Mouse (Mus musculus) brain, embryonic 14.5 days (tissue): ENCODE measurements around the gene Gm10382. TPM values are rescaled to one million over a fixed set of nuclear protein-coding genes. Genes with fewer than 3 reads are reported as not detected.
A peak's percentile ranks its signal among the peaks of the same experiment; 100 is the strongest.
"Not testable (repeated sequence)": the region's sequence is repeated elsewhere in the genome, so short reads cannot be mapped to it uniquely, and the experiment has no call there.

Experiments used
- DNase-seq: peaks from one replicate; pipeline ENCODE4 v3.0.0-alpha.2; 2011; ENCODE audit warnings: low read depth
- CTCF ChIP-seq: fragments of 200-500 bp; IDR thresholded peaks from 2 replicates; pipeline ENCODE4 v1.5.1; 2012; ENCODE audit warnings: inconsistent platforms, mild to moderate bottlenecking, moderate library complexity, borderline replicate concordance; ENCODE audit not compliant: insufficient read depth, insufficient read length; ENCODE audit errors: extremely low read depth
- POLR2A ChIP-seq: fragments of 200-500 bp; IDR thresholded peaks from 2 replicates; pipeline ENCODE4 v1.6.1; 2012; ENCODE audit warnings: mild to moderate bottlenecking, inconsistent platforms, borderline replicate concordance; ENCODE audit not compliant: poor library complexity, insufficient read depth, insufficient read length, severe bottlenecking; ENCODE audit errors: extremely low read depth
- polyA plus RNA-seq: library from polyadenylated mRNA; depleted of rRNA; stranded (reverse); fragments of >200 nt; gene quantifications from 2 replicates; pipeline ENCODE4 v1.2.3, GENCODE M21; 2012

Gm10382 gene
- polyA plus RNA-seq, 1 experiment = 0.34 TPM

DNA sequence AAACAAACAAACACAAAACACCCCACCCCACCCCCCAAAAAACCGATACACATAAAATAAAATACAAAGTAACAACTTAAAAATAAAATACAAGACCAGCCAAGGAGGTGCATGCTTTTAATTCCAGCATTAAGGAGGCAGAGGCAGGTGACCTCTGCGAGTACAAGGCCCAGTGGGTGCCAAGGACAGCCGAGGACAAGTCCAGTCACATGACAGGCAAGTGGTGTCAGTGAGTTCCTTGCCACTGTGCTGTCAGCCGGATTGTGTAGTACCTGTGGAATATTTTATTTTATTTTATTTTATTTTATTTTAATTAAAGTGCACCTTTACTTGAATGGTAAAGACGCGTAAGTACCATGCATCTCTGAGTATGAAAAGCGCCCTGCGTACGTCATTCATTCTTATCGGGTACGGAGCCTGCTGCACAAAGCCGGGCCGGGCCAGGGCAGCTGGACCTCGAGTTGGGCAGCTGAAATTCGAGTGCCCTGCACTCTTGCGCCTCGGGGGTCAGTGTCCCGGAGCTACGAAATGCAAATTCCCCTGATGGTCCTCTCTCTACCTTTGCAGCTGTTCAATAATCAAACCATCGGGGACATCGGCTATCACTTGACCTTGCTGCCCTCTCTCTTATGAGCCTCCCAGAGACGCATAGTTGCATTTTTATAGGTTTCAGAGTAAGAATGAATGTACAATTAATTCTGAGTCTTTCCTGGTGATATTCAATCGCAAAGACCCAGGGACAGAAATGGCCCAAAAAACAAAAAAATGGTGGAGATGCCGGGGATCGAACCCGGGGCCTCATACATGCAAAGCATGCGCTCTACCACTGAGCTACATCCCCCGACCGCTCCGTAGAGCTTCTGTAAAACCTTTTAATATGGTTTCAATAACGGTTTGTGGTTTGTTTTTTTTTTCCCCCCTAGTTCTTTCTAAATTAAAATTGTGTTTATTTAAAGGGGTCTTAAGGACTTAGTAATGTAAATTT lies 14.7 kb downstream of the Gm10382 start:
- peak; percentile 81 for DNase-seq
- no peak for TF ChIP-seq CTCF
- no peak for TF ChIP-seq POLR2A

DNA sequence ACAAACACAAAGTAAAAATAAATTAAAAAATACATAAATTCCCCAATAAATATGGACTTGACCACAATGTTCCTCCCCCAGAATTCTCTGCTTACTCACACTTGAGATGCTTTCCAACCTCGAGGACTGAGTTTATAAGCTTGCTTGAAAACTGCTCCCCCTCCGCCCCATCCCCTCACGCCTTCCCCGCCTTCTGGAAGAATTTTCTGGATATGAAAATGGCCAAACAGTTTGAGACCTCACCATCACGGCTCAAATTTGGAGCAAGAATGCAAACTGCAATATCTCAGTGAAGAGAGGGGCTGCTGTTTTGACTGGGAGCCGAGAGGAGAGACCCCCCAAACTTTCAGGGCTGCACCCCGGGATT lies 15.4 kb downstream of the Gm10382 start:
- peak; percentile 60 for DNase-seq

DNA sequence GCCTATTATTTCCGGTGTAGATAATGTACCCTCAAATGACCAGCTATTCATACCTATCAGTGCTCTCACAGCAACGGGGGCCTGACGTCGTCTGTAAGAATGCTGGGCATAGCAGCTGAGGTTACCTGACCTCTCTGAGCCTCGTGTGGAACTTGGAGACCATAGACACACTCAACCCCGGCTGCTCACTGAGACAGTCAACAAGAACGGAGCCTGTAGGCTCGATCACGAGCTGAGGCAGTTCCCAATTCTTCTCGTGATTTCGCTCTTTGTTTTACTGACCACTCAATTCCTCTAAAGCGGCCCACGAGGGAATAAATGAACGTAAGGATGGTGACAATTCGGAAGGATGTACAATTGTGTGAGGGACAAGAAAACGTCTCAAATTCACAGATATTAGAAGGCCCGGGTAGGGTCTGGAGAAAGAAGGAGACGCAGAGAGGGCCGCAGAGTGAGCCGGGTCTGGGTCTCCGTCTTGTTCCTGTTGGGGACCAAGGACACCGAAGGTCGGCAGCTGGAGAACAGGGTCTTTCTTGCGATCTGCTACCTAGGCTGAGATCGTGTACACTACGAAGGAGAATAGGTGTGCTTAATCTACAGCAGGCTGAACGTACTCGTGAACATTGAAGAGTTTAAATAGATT lies 15.9 kb downstream of the Gm10382 start:
- DNase-seq = peak; percentile 89
- TF ChIP-seq POLR2A (peak; percentile 31; the same call in 1 of the 2 replicates), CTCF (no peak)

More for the DNA sequence above, 15.4 kb downstream of the Gm10382 start:
- TF ChIP-seq POLR2A = no peak
- no peak for TF ChIP-seq CTCF

DNA sequence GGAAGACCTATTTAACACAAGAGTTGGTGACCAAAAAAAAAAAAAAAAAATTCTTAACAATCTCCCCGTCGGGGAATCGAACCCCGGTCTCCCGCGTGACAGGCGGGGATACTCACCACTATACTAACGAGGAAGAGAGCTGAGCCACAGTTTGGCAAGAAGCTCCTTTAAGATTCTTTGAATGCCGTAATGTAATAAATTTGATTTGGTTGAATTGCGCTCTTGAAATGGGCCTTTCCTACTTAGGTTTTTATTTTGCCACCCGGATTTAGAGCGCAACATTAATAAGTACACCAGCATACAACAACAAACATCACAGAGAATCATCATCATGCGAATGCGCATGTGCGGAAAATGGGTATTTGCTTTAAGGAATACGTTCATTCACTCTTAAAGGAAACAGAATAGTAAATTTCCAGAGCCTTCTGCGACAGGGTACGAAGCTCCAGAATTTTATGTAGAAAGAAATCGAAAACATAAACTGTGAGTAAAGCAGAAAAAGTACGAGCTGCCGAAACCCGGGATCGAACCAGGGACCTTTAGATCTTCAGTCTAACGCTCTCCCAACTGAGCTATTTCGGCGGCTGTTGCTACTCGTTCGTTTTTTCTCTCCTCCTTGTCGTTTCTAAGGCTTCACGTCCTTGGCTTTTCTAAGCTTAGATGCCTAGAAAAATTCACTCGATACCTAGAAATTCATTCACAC lies 16.6 kb downstream of the Gm10382 start:
- TF ChIP-seq POLR2A = no peak
- no peak for TF ChIP-seq CTCF
- peak; percentile 95 for DNase-seq

DNA sequence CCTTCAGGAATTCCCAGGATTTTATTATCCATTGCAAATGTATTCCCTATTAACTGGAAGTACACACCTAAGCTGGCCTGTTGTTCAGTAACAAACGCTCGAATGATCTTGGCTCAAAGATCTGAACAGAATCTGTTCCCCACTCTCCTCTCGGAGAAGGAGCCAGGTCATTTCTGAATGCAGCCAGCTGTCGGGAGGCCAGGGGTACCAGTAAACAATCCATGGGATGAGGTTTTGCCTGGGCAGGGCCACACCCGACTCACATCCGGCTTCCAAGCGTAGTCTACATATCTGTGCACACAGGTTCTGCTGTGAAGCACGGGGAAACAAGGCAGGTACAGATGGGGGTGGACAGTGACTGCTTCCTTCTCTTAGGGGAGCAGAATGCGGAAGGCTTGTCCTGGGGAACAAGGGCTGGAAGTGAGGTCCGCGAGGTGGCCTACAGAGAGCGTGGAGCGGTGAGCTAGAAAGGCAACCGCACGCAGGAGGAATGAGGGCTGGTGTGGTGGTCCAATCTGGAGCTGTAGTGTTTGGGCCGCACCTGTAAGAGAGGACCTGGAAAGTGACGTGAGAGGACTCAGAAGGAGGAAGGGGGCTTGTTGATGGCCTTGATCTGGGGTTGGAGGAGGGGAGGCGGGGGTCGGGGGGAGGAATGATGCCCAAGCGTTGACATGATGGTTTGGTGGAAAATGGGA lies 17.3 kb downstream of the Gm10382 start:
- peak; percentile 74 for DNase-seq
- TF ChIP-seq POLR2A (no peak), CTCF (no peak)

DNA sequence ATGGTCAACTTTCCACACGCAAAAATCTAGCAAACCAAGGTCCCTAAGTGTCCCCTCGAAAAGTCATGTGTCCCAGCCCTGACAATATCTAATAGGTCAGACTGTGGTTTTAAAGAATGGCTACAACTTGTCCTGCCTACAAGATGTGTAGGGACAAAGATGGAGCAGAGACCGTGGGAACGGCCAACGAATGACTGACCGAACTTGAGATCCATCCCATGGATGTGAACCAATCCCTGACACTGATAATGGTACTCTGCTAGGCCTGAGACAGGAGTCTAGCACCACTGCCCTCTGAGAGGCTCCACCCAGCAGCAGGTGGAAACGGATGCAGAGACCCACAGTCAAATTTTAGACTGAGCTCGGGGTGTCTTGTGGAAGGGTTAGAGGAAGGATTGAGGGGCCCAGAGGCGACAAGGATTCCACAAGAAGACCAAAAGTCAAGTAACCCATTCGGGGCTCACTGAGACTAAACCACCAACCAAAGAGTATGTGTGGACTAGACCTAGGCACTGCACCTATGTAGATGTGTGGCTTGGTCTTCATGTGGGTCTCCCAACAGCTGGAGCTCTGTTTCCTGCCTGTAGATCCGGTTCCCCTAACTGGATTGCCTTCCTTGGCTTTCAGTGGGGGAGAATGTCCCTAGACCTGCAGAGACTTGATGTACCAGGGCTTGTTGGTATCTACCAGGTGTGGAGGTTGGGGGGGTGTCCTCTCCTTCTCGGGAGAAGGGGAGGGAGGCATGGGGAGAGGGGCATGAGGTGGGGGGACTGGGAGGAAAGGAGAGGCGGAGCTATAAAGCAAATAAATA lies 18.1 kb downstream of the Gm10382 start:
- no peak for DNase-seq

DNA sequence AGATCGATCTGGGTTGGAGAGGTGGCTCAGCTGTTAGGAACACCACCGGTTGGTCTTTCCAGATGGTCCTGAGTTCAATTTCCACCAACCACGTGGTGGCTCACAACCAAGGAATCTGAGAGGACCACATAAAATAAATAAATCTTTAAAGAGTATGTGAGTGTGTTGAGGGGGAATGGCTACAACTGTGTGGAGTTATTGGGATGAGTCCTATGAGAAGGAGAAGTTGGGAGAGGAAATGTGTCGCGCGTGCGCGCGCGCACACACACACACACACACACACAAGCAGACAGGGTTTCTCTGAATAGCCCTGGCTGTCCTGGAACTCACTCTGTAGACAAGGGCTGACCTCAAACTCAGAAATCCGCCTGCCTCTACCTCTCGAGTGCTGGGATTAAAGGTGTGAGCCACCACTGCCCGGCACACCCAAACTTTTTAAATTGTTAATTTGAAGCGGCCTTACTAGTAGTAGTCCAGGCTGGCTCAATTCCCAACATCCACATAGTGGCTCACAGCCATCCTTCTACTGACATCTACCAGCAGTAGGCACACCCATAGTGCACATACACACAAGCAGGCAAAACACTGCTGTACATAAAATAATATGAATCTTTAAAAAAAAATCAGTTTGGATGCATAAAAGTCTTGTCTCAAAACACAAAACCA lies 18.9 kb downstream of the Gm10382 start:
- TF ChIP-seq CTCF (no peak), POLR2A (no peak)
- no peak for DNase-seq

More for the DNA sequence above, 18.1 kb downstream of the Gm10382 start:
- TF ChIP-seq POLR2A (no peak), CTCF (no peak)

DNA sequence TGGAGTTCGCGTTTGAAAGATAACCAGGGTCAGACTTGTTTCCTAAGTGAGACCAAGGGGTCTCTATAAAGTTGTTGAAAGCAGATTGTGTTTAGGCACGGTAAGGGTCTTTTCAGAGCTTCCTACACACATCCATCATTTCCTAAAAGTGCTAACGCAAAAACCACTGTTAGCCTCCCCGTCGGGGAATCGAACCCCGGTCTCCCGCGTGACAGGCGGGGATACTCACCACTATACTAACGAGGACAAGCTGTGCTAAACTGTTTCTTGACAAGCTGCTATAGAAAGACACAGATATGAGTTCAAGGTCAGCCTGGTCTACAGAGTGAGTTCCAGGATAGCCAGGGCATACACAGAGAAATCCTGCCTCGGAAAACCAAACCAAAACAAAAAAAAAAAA lies 19.7 kb downstream of the Gm10382 start:
- TF ChIP-seq POLR2A = no peak
- no peak for TF ChIP-seq CTCF
- peak; percentile 89 for DNase-seq

DNA sequence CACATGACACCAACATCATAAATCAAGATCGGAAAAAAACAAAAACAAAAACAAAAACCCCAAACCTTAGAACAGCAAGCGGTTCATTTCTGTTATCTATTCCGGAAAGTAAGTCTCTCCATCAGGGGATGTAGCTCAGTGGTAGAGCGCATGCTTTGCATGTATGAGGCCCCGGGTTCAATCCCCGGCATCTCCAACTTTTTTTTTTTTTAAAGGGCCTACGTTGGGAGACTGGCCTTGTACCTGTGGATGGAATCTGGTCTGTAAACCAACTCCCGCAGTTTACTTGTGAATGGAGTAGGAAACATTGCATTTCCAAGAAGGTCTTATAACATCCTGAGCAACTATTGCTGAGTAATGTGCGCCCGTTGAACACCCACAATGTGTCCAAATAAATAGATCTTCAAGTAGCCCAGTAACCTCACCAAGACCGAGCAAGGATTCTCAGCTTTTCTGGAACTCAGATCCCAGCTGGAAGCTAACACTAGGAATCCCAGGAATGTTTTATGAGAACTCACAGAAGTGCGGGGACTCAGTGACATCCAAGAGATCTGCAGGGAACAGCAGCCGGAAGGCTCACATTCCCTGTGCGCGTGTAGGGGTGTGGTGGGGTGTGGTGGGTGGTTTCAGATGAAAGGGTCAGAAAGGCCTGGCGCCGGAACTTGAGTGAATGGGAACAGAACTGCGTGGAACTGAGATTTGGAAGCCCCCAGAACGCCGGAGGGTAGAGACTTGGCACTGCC lies 20.4 kb downstream of the Gm10382 start:
- DNase-seq = peak; percentile 73
- TF ChIP-seq POLR2A = no peak
- no peak for TF ChIP-seq CTCF

DNA sequence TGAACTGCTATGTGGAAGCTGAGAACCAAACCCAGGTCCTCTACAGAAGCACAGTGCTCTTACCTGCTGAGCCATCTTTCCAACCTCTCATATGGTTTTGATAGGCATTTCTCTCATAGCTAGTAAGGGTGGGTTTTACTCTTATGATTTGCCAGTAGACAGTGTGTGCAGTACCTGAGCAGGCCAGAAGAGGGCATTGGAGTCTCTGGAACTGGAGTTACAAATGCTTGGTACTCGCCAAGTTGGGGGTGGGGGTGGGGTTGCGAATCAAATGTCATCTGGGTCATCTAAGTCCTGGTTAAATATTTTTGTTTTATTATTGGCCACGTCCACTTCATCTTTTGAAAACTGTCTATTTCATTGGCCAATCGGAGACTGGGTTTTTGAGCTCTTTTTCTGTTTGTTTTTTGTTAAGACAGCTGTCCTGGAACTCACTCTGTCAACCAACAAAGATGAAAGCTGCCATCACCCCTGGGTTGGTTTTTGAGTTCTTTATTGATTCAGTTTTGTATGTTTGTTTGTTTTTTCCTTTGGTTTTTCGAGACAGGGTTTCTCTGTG lies 22.9 kb downstream of the Gm10382 start:
- DNase-seq = peak; percentile 52
- TF ChIP-seq CTCF (peak; percentile 60; the same call in 1 of the 2 replicates), POLR2A (no peak)

DNA sequence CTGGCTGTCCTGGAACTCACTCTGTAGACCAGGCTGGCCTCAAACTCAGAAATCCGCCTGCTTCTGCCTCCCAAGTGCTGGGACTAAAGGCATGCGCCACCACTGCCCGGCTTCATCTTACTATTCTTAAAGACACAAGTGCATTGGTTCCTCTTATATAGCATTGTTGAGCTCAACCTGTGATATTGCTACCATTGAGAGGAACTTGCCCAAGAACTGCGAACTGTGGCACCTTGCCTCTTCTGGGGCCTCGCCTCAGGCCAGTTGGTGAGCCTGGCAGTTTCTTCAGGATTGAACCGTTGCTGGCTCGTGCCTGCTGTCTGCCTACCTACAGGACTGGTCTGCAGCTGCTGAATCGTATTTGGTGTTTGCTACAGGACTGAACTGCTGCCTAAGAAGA lies 23.4 kb downstream of the Gm10382 start:
- DNase-seq = not testable (repeated sequence)
